Mouse (Mus musculus) limb, embryonic 12.5 days (tissue): ENCODE results near the gene Hpf1. TPM values are rescaled to one million over a fixed set of nuclear protein-coding genes. Genes with fewer than 3 reads are reported as not detected.

ENCODE experiments used
- ATAC-seq: fragments of 200-750 bp; cut with Nextera tagmentation; 2 replicates; pipeline ENCODE4 v1.8.0; 2017; ENCODE audit warnings: low read depth, moderate TSS enrichment; ENCODE audit not compliant: insufficient number of reproducible peaks, insufficient read depth, low FRiP score, low TSS enrichment
- H3K27ac ChIP-seq: fragments of 300-500 bp; sonication (generic); 2 replicates; pipeline ENCODE4 v1.5.1; 2016; ENCODE audit warnings: mild to moderate bottlenecking, moderate library complexity
- H3K27me3 ChIP-seq: fragments of 300-500 bp; sonication (generic); 2 replicates; pipeline ENCODE4 v1.6.1; 2016; ENCODE audit warnings: mild to moderate bottlenecking, moderate library complexity
- H3K36me3 ChIP-seq: fragments of 300-500 bp; sonication (generic); 2 replicates; pipeline ENCODE4 v1.6.1; 2016; ENCODE audit warnings: mild to moderate bottlenecking, moderate library complexity
- H3K4me1 ChIP-seq: fragments of 300-500 bp; sonication (generic); replicated peaks from 2 replicates; pipeline ENCODE4 v1.6.1; 2016
- H3K4me2 ChIP-seq: fragments of 300-500 bp; sonication (generic); 2 replicates; pipeline ENCODE4 v1.6.1; 2016; ENCODE audit warnings: mild to moderate bottlenecking, moderate library complexity
- H3K4me3 ChIP-seq: fragments of 300-500 bp; sonication (generic); replicated peaks from 2 replicates; pipeline ENCODE4 v1.5.1; 2016; ENCODE audit warnings: mild to moderate bottlenecking
- H3K9ac ChIP-seq: fragments of 300-500 bp; sonication (generic); replicated peaks from 2 replicates; pipeline ENCODE4 v1.6.1; 2016; ENCODE audit warnings: mild to moderate bottlenecking, moderate library complexity
- H3K9me3 ChIP-seq: fragments of 300-500 bp; sonication (generic); 2 replicates; pipeline ENCODE4 v1.6.1; 2016; ENCODE audit warnings: mild to moderate bottlenecking, moderate library complexity
- WGBS: fragments of 180-500 bp; shearing (Covaris S2); methylation state at CpG from one replicate; pipeline ENCODE4 v1.1.7; 2016; 5-methylcytosine and 5-hydroxymethylcytosine counted together
- polyA plus RNA-seq: library from polyadenylated mRNA; unstranded; fragments of >200 nt; fragmentation: Nextera tagmentation; extraction: Ambion mirVana; gene quantifications from 2 replicates; pipeline ENCODE4 v1.2.1, GENCODE M21; 2016

Gene Hpf1
- polyA plus RNA-seq, 1 experiment from 2014 or later: 119 TPM

- no peak for ATAC-seq
- Histone ChIP-seq H3K9ac (no peak overlapping the region), H3K27me3 (no peaks in the 10 kb centered on the region), H3K36me3 (peaks cover 41% of the 10 kb centered on the region), H3K4me1 (no peaks in the 10 kb centered on the region), H3K9me3 (no peaks in the 10 kb centered on the region), H3K4me3 (no peak overlapping the region), H3K27ac (no peak overlapping the region), H3K4me2 (no peak overlapping the region)
- WGBS: 83% methylated on average over 9 of the region's 9 CpGs
Measured at GRCm38 (mm10) chr8:60900147-60900546, 9.9 kb downstream of the Hpf1 start.

GRCm38 (mm10) chr8:60912081-60912480 is 21.9 kb downstream of the Hpf1 start:
- ATAC-seq: no peak
- no peak overlapping the region for H3K4me3 ChIP-seq
- H3K9me3 ChIP-seq: no peaks in the 10 kb centered on the region
- no peaks in the 10 kb centered on the region for H3K27me3 ChIP-seq
- no peaks in the 10 kb centered on the region for H3K4me1 ChIP-seq
- no peak overlapping the region for H3K27ac ChIP-seq
- no peak overlapping the region for H3K4me2 ChIP-seq
- no peak overlapping the region for H3K9ac ChIP-seq
- 79% methylated on average over 4 of the region's 4 CpGs for WGBS
- H3K36me3 ChIP-seq: peaks cover 19% of the 10 kb centered on the region

- ATAC-seq: no peak
Measured at GRCm38 (mm10) chr8:60912554-60912953, 22.3 kb downstream of the Hpf1 start.

GRCm38 (mm10) chr8:60919069-60919468 is 28.9 kb downstream of the Hpf1 start:
- H3K9ac ChIP-seq: no peak overlapping the region
- H3K27me3 ChIP-seq: no peaks in the 10 kb centered on the region
- H3K4me1 ChIP-seq: no peaks in the 10 kb centered on the region
- H3K4me2 ChIP-seq: no peak overlapping the region
- no peak overlapping the region for H3K4me3 ChIP-seq
- no peak overlapping the region for H3K27ac ChIP-seq
- WGBS: 87% methylated on average over 3 of the region's 3 CpGs
- peaks cover 6% of the 10 kb centered on the region for H3K36me3 ChIP-seq
- no peak for ATAC-seq
- H3K9me3 ChIP-seq: no peaks in the 10 kb centered on the region

More at GRCm38 (mm10) chr8:60912554-60912953, 22.3 kb downstream of the Hpf1 start:
- Histone ChIP-seq H3K4me2 (no peak overlapping the region), H3K4me1 (no peaks in the 10 kb centered on the region), H3K27ac (no peak overlapping the region), H3K27me3 (no peaks in the 10 kb centered on the region), H3K9ac (no peak overlapping the region), H3K36me3 (peaks cover 17% of the 10 kb centered on the region), H3K4me3 (no peak overlapping the region), H3K9me3 (no peaks in the 10 kb centered on the region)
- 48% methylated on average over 10 of the region's 10 CpGs for WGBS

GRCm38 (mm10) chr8:60920176-60920575 is 30.0 kb downstream of the Hpf1 start:
- no peaks in the 10 kb centered on the region for H3K9me3 ChIP-seq
- H3K4me1 ChIP-seq: no peaks in the 10 kb centered on the region
- no peak overlapping the region for H3K27ac ChIP-seq
- H3K27me3 ChIP-seq: no peaks in the 10 kb centered on the region
- WGBS: 82% methylated on average over 4 of the region's 4 CpGs
- ATAC-seq: no peak
- no peak overlapping the region for H3K4me2 ChIP-seq
- no peak overlapping the region for H3K9ac ChIP-seq
- no peak overlapping the region for H3K4me3 ChIP-seq
- H3K36me3 ChIP-seq: peaks cover 6% of the 10 kb centered on the region

- no peak for ATAC-seq
- peaks cover 4% of the 10 kb centered on the region; the same call in 1 of the 2 replicates for H3K36me3 ChIP-seq
Measured at GRCm38 (mm10) chr8:60933617-60934016, 43.4 kb downstream of the Hpf1 start.

GRCm38 (mm10) chr8:60938717-60939424 is 48.7 kb downstream of the Hpf1 start:
- H3K27me3 ChIP-seq: no peaks in the 10 kb centered on the region
- no peaks in the 10 kb centered on the region for H3K4me1 ChIP-seq
- no peak overlapping the region for H3K27ac ChIP-seq
- 0 out of 2 replicates have a peak, but pooled peaks cover 3% of the 10 kb centered on the region for H3K9me3 ChIP-seq
- H3K9ac ChIP-seq: no peak overlapping the region
- H3K4me2 ChIP-seq: no peak overlapping the region
- ATAC-seq: no peak
- H3K4me3 ChIP-seq: no peak overlapping the region
- H3K36me3 ChIP-seq: peaks cover 4% of the 10 kb centered on the region; the same call in 1 of the 2 replicates
- 48% methylated on average over 3 of the region's 3 CpGs for WGBS

More at GRCm38 (mm10) chr8:60933617-60934016, 43.4 kb downstream of the Hpf1 start:
- H3K27ac ChIP-seq: no peak overlapping the region
- no peaks in the 10 kb centered on the region for H3K9me3 ChIP-seq
- no peak overlapping the region for H3K9ac ChIP-seq
- H3K4me3 ChIP-seq: no peak overlapping the region
- no peak overlapping the region for H3K4me2 ChIP-seq
- H3K4me1 ChIP-seq: no peaks in the 10 kb centered on the region
- H3K27me3 ChIP-seq: no peaks in the 10 kb centered on the region

GRCm38 (mm10) chr8:60942867-60943266 is 52.6 kb downstream of the Hpf1 start:
- H3K36me3 ChIP-seq: no peaks in the 10 kb centered on the region
- ATAC-seq: no peak
- 0 out of 2 replicates have a peak, but pooled peaks cover 3% of the 10 kb centered on the region for H3K9me3 ChIP-seq

GRCm38 (mm10) chr8:60947503-60947902 is 57.3 kb downstream of the Hpf1 start:
- H3K4me1 ChIP-seq: 0 out of 2 replicates have a peak, but pooled peaks cover 5% of the 10 kb centered on the region
- H3K9ac ChIP-seq: no peak overlapping the region
- ATAC-seq: no peak
- no peak overlapping the region for H3K4me2 ChIP-seq
- H3K36me3 ChIP-seq: no peaks in the 10 kb centered on the region
- H3K27me3 ChIP-seq: no peaks in the 10 kb centered on the region
- no peak overlapping the region for H3K27ac ChIP-seq
- H3K9me3 ChIP-seq: 0 out of 2 replicates have a peak, but pooled peaks cover 3% of the 10 kb centered on the region
- no peak overlapping the region for H3K4me3 ChIP-seq

More at GRCm38 (mm10) chr8:60942867-60943266, 52.6 kb downstream of the Hpf1 start:
- no peak overlapping the region for H3K4me2 ChIP-seq
- H3K27ac ChIP-seq: no peak overlapping the region
- no peak overlapping the region for H3K4me3 ChIP-seq
- H3K9ac ChIP-seq: no peak overlapping the region
- 96% methylated on average over 2 of the region's 2 CpGs for WGBS
- H3K4me1 ChIP-seq: 0 out of 2 replicates have a peak, but pooled peaks cover 5% of the 10 kb centered on the region
- no peaks in the 10 kb centered on the region for H3K27me3 ChIP-seq

- peaks cover 5% of the 10 kb centered on the region; the same call in 1 of the 2 replicates for H3K4me1 ChIP-seq
- ATAC-seq: no peak
Measured at GRCm38 (mm10) chr8:60949859-60950258, 59.6 kb downstream of the Hpf1 start.

GRCm38 (mm10) chr8:60951271-60951670 is 61.1 kb downstream of the Hpf1 start:
- H3K9me3 ChIP-seq: no peaks in the 10 kb centered on the region
- H3K4me3 ChIP-seq: no peak overlapping the region
- H3K36me3 ChIP-seq: no peaks in the 10 kb centered on the region
- no peak overlapping the region for H3K27ac ChIP-seq
- no peak overlapping the region for H3K9ac ChIP-seq
- 74% methylated on average over 4 of the region's 4 CpGs for WGBS
- ATAC-seq: no peak
- H3K27me3 ChIP-seq: no peaks in the 10 kb centered on the region
- no peak overlapping the region for H3K4me2 ChIP-seq
- peaks cover 5% of the 10 kb centered on the region; the same call in 1 of the 2 replicates for H3K4me1 ChIP-seq

More at GRCm38 (mm10) chr8:60949859-60950258, 59.6 kb downstream of the Hpf1 start:
- WGBS: 65% methylated on average over 4 of the region's 4 CpGs
- no peak overlapping the region for H3K4me3 ChIP-seq
- no peaks in the 10 kb centered on the region for H3K36me3 ChIP-seq
- no peak overlapping the region for H3K4me2 ChIP-seq
- H3K9ac ChIP-seq: no peak overlapping the region
- H3K9me3 ChIP-seq: no peaks in the 10 kb centered on the region
- no peak overlapping the region for H3K27ac ChIP-seq
- no peaks in the 10 kb centered on the region for H3K27me3 ChIP-seq
